Mouse (Mus musculus): ENCODE data around the gene Zfp536.

GRCm38 (mm10) chr7:37625758-37626157 is 147.7 kb downstream of the Zfp536 start:
- no peak for TF ChIP-seq CTCF (IDR thresholded peaks at IDR 0.05; ENCODE audit: low read depth, low read length)
- no peak for TF ChIP-seq POLR2A (IDR thresholded peaks at IDR 0.05; ENCODE audit: borderline replicate concordance, low read depth, low read length)

All from bone marrow macrophage, adult 2 months (primary cell).